In the genomic region with DNA sequence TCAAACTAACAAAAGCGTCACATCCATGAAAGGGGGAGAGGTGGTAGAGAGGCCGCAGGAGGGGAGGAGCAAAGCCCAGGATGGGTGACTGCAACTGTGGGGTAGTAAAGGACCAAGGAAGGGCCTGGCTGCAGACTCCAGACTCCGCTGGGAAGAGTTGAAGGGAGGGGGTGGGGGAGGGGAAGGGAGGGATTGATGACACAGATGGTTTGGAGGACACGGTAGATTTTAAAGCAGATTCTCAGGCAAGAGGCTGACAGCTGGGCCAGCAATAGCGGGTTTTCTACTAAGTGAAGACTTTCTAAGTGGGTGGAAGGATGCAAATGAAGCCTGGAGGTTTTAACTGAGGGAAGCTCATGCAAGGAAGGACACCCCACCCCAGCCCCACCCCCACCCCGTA, we compare ENCODE assay signal across 15 mouse cellular contexts. TPM values are rescaled to one million over a fixed set of nuclear protein-coding genes. Genes with fewer than 3 reads are reported as not detected.
DNase-seq lines count a peak whose midpoint lies in the region; ATAC-seq and TF ChIP-seq lines count a peak whose summit lies in the region.
"Had no signal": no experiment of that assay in that cellular context is flagged by ENCODE, and none has a peak within 500 bp of the region (broad histone marks: within the 10 kb centered on the region; RNA-seq: fewer than 3 reads in every experiment).

No protein-coding gene starts in this region.

- 17% methylated on average over 6 of the region's 6 CpGs for whole genome bisulfite sequencing in hindbrain, postnatal 0 days

- H3K4me3 ChIP-seq in hindbrain, postnatal 0 days (ENCODE audit: low read length), result no peak overlapping the region
- H3K4me3 ChIP-seq: heart, adult 2 months; neural tube, embryonic 13.5 days had no signal

- H3K9me3 ChIP-seq in hindbrain, postnatal 0 days (ENCODE audit: low read length), result no peaks in the 10 kb centered on the region
- H3K9me3 ChIP-seq: G1E; neural tube, embryonic 13.5 days had no signal

- no peaks in the 10 kb centered on the region for H3K27me3 ChIP-seq in hindbrain, postnatal 0 days (ENCODE audit: insufficient read depth, low read length)
- H3K27me3 ChIP-seq: neural tube, embryonic 13.5 days had no signal

- no peak overlapping the region for H3K4me2 ChIP-seq in hindbrain, postnatal 0 days (ENCODE audit: low read depth, low read length)
- H3K4me2 ChIP-seq: neural tube, embryonic 13.5 days had no signal

- peak; percentile 7 for DNase-seq in left cerebral cortex, postnatal 4 days
- DNase-seq in left cerebral cortex, adult 8-10 months (ENCODE audit: low spot score in 2 of 2), result no peak
- peak; percentile 79 for DNase-seq in ES-CJ7 (ENCODE audit: low read depth, low spot score)
- DNase-seq in R1 (ENCODE audit: low read depth, low spot score), result peak; percentile 83
- DNase-seq in hindbrain, postnatal 0 days (ENCODE audit: low spot score), result peak; percentile 30
- no peak for DNase-seq in urinary bladder, adult 18-20 months (ENCODE audit: low spot score in 2 of 2)
- DNase-seq in adipocyte (ENCODE audit: low spot score), result no peak
- DNase-seq: adrenal gland, postnatal 14 days; cerebellum, adult 9-10 months; heart, adult 2 months; kidney, postnatal 10 days; lung, postnatal 36 days had no signal

- no peaks in the 10 kb centered on the region for H3K36me3 ChIP-seq in hindbrain, postnatal 0 days (ENCODE audit: insufficient read depth, low read length)
- H3K36me3 ChIP-seq: neural tube, embryonic 13.5 days had no signal

- intact Hi-C loops in left cerebral cortex, postnatal 4 days (cut with DNase I), result no loop called here

- H3K27ac ChIP-seq in hindbrain, postnatal 0 days, result no peak overlapping the region
- H3K27ac ChIP-seq: heart, adult 2 months; neural tube, embryonic 13.5 days had no signal

- no peak overlapping the region for H3K9ac ChIP-seq in hindbrain, postnatal 0 days (replicated peaks; ENCODE audit: low read length)
- H3K9ac ChIP-seq: neural tube, embryonic 13.5 days had no signal

- H3K4me1 ChIP-seq in hindbrain, postnatal 0 days (ENCODE audit: insufficient read depth, low read length), result peaks cover 6% of the 10 kb centered on the region; the same call in 1 of the 2 replicates

- ATAC-seq in hindbrain, postnatal 0 days, result no peak
- ATAC-seq in cerebellum, adult (ENCODE audit: insufficient number of reproducible peaks, low FRiP score, low TSS enrichment), result no peak

- TF ChIP-seq CTCF in hindbrain, postnatal 0 days (IDR thresholded peaks at IDR 0.05; ENCODE audit: low read depth), result no peak

RNA-seq across cellular contexts. Expression of a gene that starts 4.3 kb away (rescaled TPM):
- 1 to 10 TPM; 1.5 to 2.1 TPM for total RNA-seq in left cerebral cortex, postnatal 4 days (2021)
- under 1 TPM; 0.07 to 0.37 (median 0.19) TPM for total RNA-seq in left cerebral cortex, adult 8-10 months (2022)
- 1.3 and 3.4 TPM in 2 replicates for total RNA-seq in hindbrain, postnatal 0 days (2014; rRNA removed)
- polyA plus RNA-seq in hindbrain, postnatal 0 days (2015; fragmentation: Nextera tagmentation; extraction: Ambion mirVana), result 1.1 and 1.3 TPM in 2 replicates

RNA-seq across cellular contexts. Expression of a gene that starts 55.4 kb away (rescaled TPM):
- 10 to 100 TPM; 11.2 to 14.1 TPM for total RNA-seq in left cerebral cortex, postnatal 4 days (2021)
- 10 to 100 TPM in 3 of 4 experiments, 1 to 10 TPM in 1; 10.0 to 14.0 (median 12.1) TPM for total RNA-seq in left cerebral cortex, adult 8-10 months (2022)
- total RNA-seq in hindbrain, postnatal 0 days (2014; rRNA removed), result 15.0 and 18.3 TPM in 2 replicates
- 15.8 and 16.8 TPM in 2 replicates for polyA plus RNA-seq in hindbrain, postnatal 0 days (2015; fragmentation: Nextera tagmentation; extraction: Ambion mirVana)

Comparison
In these comparisons a context has a peak if more than half of its experiments do, and no peak if none do; other contexts are left out.
1. DNase-seq: peak in left cerebral cortex, postnatal 4 days (single experiment), ES-CJ7 (single experiment), R1 (single experiment) and hindbrain, postnatal 0 days (single experiment); none in left cerebral cortex, adult 8-10 months (0 of 2), urinary bladder, adult 18-20 months (0 of 2) and adipocyte (single experiment).